Mouse (Mus musculus) effector memory CD4-positive, alpha-beta T cell, adult 5 months (primary cell): ENCODE data around the gene Gm49380. TPM values are rescaled to one million over a fixed set of nuclear protein-coding genes. Genes with fewer than 3 reads are reported as not detected.

Experiments used
- polyA plus RNA-seq: library from polyadenylated mRNA; unstranded; fragments of 100-300 nt; shearing (Covaris generic); gene quantifications from one replicate; pipeline ENCODE4 v1.2.1, GENCODE M21; 2017

Gene Gm49380
- not detected for polyA plus RNA-seq

GRCm38 (mm10) chr9:44113105-44113789 lies at the start of gene Gm49380, which contains the start of gene Rnf26:
Gene Gm49380, minus strand, starts transcription at chr9:44113500.
Gene Rnf26, minus strand, starts transcription at chr9:44113517.

GRCm38 (mm10) chr9:44134101-44134850 lies 21.0 kb upstream of the Gm49380 start, which contains the start of gene Mcam:
Gene Mcam, plus strand, starts transcription at chr9:44134469.

GRCm38 (mm10) chr9:44107110-44107509 lies 6.2 kb downstream of the Gm49380 start, which contains the start of gene C1qtnf5:
Gene C1qtnf5, plus strand, starts transcription at chr9:44107245.

GRCm38 (mm10) chr9:44101490-44101889 lies 11.8 kb downstream of the Gm49380 start, which contains the start of gene Mfrp:
Gene Mfrp, plus strand, starts transcription at chr9:44101729.

GRCm38 (mm10) chr9:44066785-44067225 lies 46.5 kb downstream of the Gm49380 start, which contains the start of gene Usp2:
Gene Usp2, plus strand, starts transcription at chr9:44067021.

GRCm38 (mm10) chr9:44042836-44043707 lies 70.2 kb downstream of the Gm49380 start, which contains the start of gene Thy1:
Gene Thy1, plus strand, starts transcription at chr9:44043384.

Other genes with a start within 250 kb of the Gm49380 start
- gene Thy1, start 70.1 kb downstream of the Gm49380 start, polyA plus RNA-seq, result 142 TPM
- gene Usp2, start 46.5 kb downstream of the Gm49380 start, polyA plus RNA-seq, result 34.1 TPM
- gene Mfrp, start 11.8 kb downstream of the Gm49380 start, polyA plus RNA-seq, result not detected
- not detected for gene C1qtnf5, start 6.3 kb downstream of the Gm49380 start, polyA plus RNA-seq
- gene Rnf26, start within 50 bp of the Gm49380 start, polyA plus RNA-seq, result 19.4 TPM
- 0.36 TPM for gene Mcam, start 21.0 kb upstream of the Gm49380 start, polyA plus RNA-seq
- 41.9 TPM for gene Cbl, start 120.5 kb upstream of the Gm49380 start, polyA plus RNA-seq
- not detected for gene Ccdc153, start 127.2 kb upstream of the Gm49380 start, polyA plus RNA-seq
- gene Pdzd3, start 138.0 kb upstream of the Gm49380 start, polyA plus RNA-seq, result 0.29 TPM
- gene Nlrx1, start 155.1 kb upstream of the Gm49380 start, polyA plus RNA-seq, result 5.8 TPM
- gene Abcg4, start 175.1 kb upstream of the Gm49380 start, polyA plus RNA-seq, result not detected
- gene Hinfp, start 192.2 kb upstream of the Gm49380 start, polyA plus RNA-seq, result 41.8 TPM
- gene C2cd2l, start 206.8 kb upstream of the Gm49380 start, polyA plus RNA-seq, result 17.8 TPM
- 10.2 TPM for gene Dpagt1, start 212.5 kb upstream of the Gm49380 start, polyA plus RNA-seq
- gene H2afx, start 221.2 kb upstream of the Gm49380 start, polyA plus RNA-seq, result 51.5 TPM
- 16.5 TPM for gene Hmbs, start 230.7 kb upstream of the Gm49380 start, polyA plus RNA-seq
- 60.2 TPM for gene Vps11, start 248.2 kb upstream of the Gm49380 start, polyA plus RNA-seq